ENCODE assay signal across 13 mouse cellular contexts in genomic region chr6:122394160-122394559, GRCm38 (mm10). TPM values are rescaled to one million over a fixed set of nuclear protein-coding genes. Genes with fewer than 3 reads are reported as not detected.
DNase-seq lines count a peak whose midpoint lies in the region; ATAC-seq and TF ChIP-seq lines count a peak whose summit lies in the region.
"Had no signal": no experiment of that assay in that cellular context is flagged by ENCODE, and none has a peak within 500 bp of the region (broad histone marks: within the 10 kb centered on the region; RNA-seq: fewer than 3 reads in every experiment).

No protein-coding gene starts in this region.

- no peak for TF ChIP-seq RAD21 in MEL (IDR thresholded peaks at IDR 0.05; ENCODE audit: low read depth, low read length)

- WGBS in hindbrain, embryonic 10.5 days = 85% methylated on average over 5 of the region's 5 CpGs
- WGBS in hindbrain, embryonic 16.5 days = 89% methylated on average over 5 of the region's 5 CpGs
- 18% methylated on average over 5 of the region's 5 CpGs for WGBS in liver, embryonic 15.5 days (ENCODE audit: insufficient replicate concordance)
- 78% methylated on average over 5 of the region's 5 CpGs for WGBS in cerebellum, adult 2 months

- TF ChIP-seq POLR2A in MEL (IDR thresholded peaks at IDR 0.05; ENCODE audit: control insufficient read depth in 1 of 2, insufficient read depth in 1 of 2, low read depth in 1 of 2, low read length in 2 of 2, poor library complexity in 1 of 2) = peak in 1 of 2 experiments; percentile 43; a peak in 1 of 4 replicates
- TF ChIP-seq POLR2A in cerebellum, adult 2 months (IDR thresholded peaks at IDR 0.05; ENCODE audit: borderline replicate concordance, insufficient read depth, low read length) = no peak

- H3K9ac ChIP-seq in hindbrain, embryonic 16.5 days (ENCODE audit: low read depth, low read length) = no peak overlapping the region
- H3K9ac ChIP-seq in MEL (ENCODE audit: control insufficient read depth, low read depth, low read length, poor library complexity, severe bottlenecking) = peak overlapping the region; percentile 75
- H3K9ac ChIP-seq in liver, embryonic 15.5 days = peak overlapping the region; percentile 72

- H3K4me3 ChIP-seq in hindbrain, embryonic 10.5 days = no peak overlapping the region
- no peak overlapping the region for H3K4me3 ChIP-seq in hindbrain, embryonic 16.5 days (ENCODE audit: low read length)
- peak overlapping the region; percentile 58 to 71 for H3K4me3 ChIP-seq in MEL (ENCODE audit: control insufficient read depth in 1 of 2, insufficient read depth in 1 of 2, low read depth in 2 of 2, low read length in 2 of 2)
- peak overlapping the region; percentile 66 for H3K4me3 ChIP-seq in liver, embryonic 15.5 days (replicated peaks)
- H3K4me3 ChIP-seq in cerebellum, adult 2 months (replicated peaks; ENCODE audit: insufficient read depth, low read depth, low read length) = no peak overlapping the region

- ATAC-seq in hindbrain, embryonic 16.5 days = no peak
- peak; percentile 73 for ATAC-seq in common myeloid progenitor, adult 5-6 weeks (replicated peaks; ENCODE audit: low read depth, poor library complexity, severe bottlenecking)
- ATAC-seq in liver, embryonic 15.5 days (ENCODE audit: insufficient read depth) = peak; percentile 90

- H3K36me3 ChIP-seq in hindbrain, embryonic 10.5 days = no peaks in the 10 kb centered on the region
- no peaks in the 10 kb centered on the region for H3K36me3 ChIP-seq in hindbrain, embryonic 16.5 days (ENCODE audit: control insufficient read depth, insufficient read depth, low read length)
- peaks cover 0 to 12% of the 10 kb centered on the region in 2 experiments; a peak in 2 of 4 replicates for H3K36me3 ChIP-seq in MEL (ENCODE audit: control insufficient read depth in 1 of 2, insufficient read depth in 2 of 2, low read length in 2 of 2)
- H3K36me3 ChIP-seq in liver, embryonic 15.5 days (replicated peaks) = peaks cover 2% of the 10 kb centered on the region; the same call in 1 of the 2 replicates

- peaks cover 6% of the 10 kb centered on the region for H3K79me2 ChIP-seq in MEL (ENCODE audit: control insufficient read depth, insufficient read depth, low read length, poor library complexity)

- H3K9me3 ChIP-seq in hindbrain, embryonic 10.5 days = 0 out of 2 replicates have a peak, but pooled peaks cover 5% of the 10 kb centered on the region
- H3K9me3 ChIP-seq in hindbrain, embryonic 16.5 days (ENCODE audit: control insufficient read depth, low read length) = no peaks in the 10 kb centered on the region; the same call in 1 of the 2 replicates
- H3K9me3 ChIP-seq in MEL (replicated peaks; ENCODE audit: insufficient read depth, low read length) = no peaks in the 10 kb centered on the region
- no peaks in the 10 kb centered on the region for H3K9me3 ChIP-seq in liver, embryonic 15.5 days (replicated peaks)

- peaks cover 3% of the 10 kb centered on the region for H3K4me1 ChIP-seq in hindbrain, embryonic 10.5 days (replicated peaks)
- H3K4me1 ChIP-seq in hindbrain, embryonic 16.5 days (ENCODE audit: control insufficient read depth, insufficient read depth, low read depth, low read length) = no peaks in the 10 kb centered on the region
- H3K4me1 ChIP-seq in MEL (ENCODE audit: control insufficient read depth in 1 of 2, insufficient read depth in 2 of 2, low read length in 2 of 2) = peaks cover 8 to 19% of the 10 kb centered on the region in 2 experiments
- peaks cover 72% of the 10 kb centered on the region for H3K4me1 ChIP-seq in liver, embryonic 15.5 days (replicated peaks)
- H3K4me1 ChIP-seq in cerebellum, adult 2 months (ENCODE audit: control insufficient read depth, insufficient read depth, low read length) = no peaks in the 10 kb centered on the region

- 0 out of 2 replicates have a peak overlapping the region, but pooled peaks have one; percentile 40 for H3K27ac ChIP-seq in hindbrain, embryonic 10.5 days
- no peak overlapping the region for H3K27ac ChIP-seq in hindbrain, embryonic 16.5 days (ENCODE audit: low read depth, low read length)
- peak overlapping the region; percentile 98 for H3K27ac ChIP-seq in MEL (ENCODE audit: control insufficient read depth, low read depth, low read length)
- peak overlapping the region; percentile 96 for H3K27ac ChIP-seq in liver, embryonic 15.5 days (replicated peaks)
- H3K27ac ChIP-seq in cerebellum, adult 2 months (ENCODE audit: insufficient read depth, low read length) = no peak overlapping the region

- H3K4me2 ChIP-seq in hindbrain, embryonic 16.5 days (ENCODE audit: low read length) = no peak overlapping the region
- H3K4me2 ChIP-seq in liver, embryonic 15.5 days = peak overlapping the region; percentile 84

- TF ChIP-seq CTCF in MEL (IDR thresholded peaks at IDR 0.05 in 2 of 3, conservative IDR thresholded peaks at IDR 0.05 in 1 of 3; ENCODE audit: control insufficient read depth in 1 of 3, insufficient read depth in 1 of 3, low read depth in 2 of 3, low read length in 3 of 3, poor library complexity in 1 of 3, severe bottlenecking in 1 of 3) = no peak
- TF ChIP-seq CTCF in cerebellum, adult 2 months (IDR thresholded peaks at IDR 0.05; ENCODE audit: borderline replicate concordance, insufficient read depth, low read depth, low read length) = no peak

- peak; percentile 98 to 100 for TF ChIP-seq EP300 in MEL (IDR thresholded peaks at IDR 0.05; ENCODE audit: low read depth in 1 of 2, low read length in 2 of 2)

- H3K27me3 ChIP-seq in hindbrain, embryonic 10.5 days (ENCODE audit: insufficient read depth, poor library complexity, severe bottlenecking) = no peaks in the 10 kb centered on the region
- no peaks in the 10 kb centered on the region for H3K27me3 ChIP-seq in hindbrain, embryonic 16.5 days (replicated peaks; ENCODE audit: control insufficient read depth, insufficient read depth, low read length)
- no peaks in the 10 kb centered on the region for H3K27me3 ChIP-seq in MEL (ENCODE audit: control insufficient read depth in 1 of 2, insufficient read depth in 2 of 2, low read length in 2 of 2)
- H3K27me3 ChIP-seq in liver, embryonic 15.5 days = no peaks in the 10 kb centered on the region
- no peaks in the 10 kb centered on the region for H3K27me3 ChIP-seq in cerebellum, adult 2 months (ENCODE audit: control insufficient read depth, insufficient read depth, low read length)

- no peak for DNase-seq in hindbrain, embryonic 10.5 days (ENCODE audit: low spot score)
- DNase-seq in MEL (ENCODE audit: low read depth, low spot score) = peak; percentile 92
- DNase-seq in frontal cortex, postnatal 10 days (ENCODE audit: low spot score in 2 of 2) = no peak
- no peak for DNase-seq in MN1 (ENCODE audit: low spot score)
- no peak for DNase-seq in cerebellum, adult 2 months
- DNase-seq: heart, adult 11 months; kidney, postnatal 36 days; lung, adult 2 months; right cerebral cortex, postnatal 4 days; thymus, postnatal 25 days had no signal

TF ChIP-seq in MEL, 35 proteins besides CTCF, POLR2A, EP300 and RAD21 (continues in another document):
- peak; percentile 55 for TF ChIP-seq HCFC1 (IDR thresholded peaks at IDR 0.05; ENCODE audit: low read depth, low read length)
- TF ChIP-seq BHLHE40 (IDR thresholded peaks at IDR 0.05; ENCODE audit: borderline replicate concordance, low read depth, low read length) = peak; percentile 87
- peak; percentile 55; the same call in 1 of the 2 replicates for TF ChIP-seq MAFK (IDR thresholded peaks at IDR 0.05; ENCODE audit: borderline replicate concordance, low read depth, low read length)
- no peak for TF ChIP-seq ZKSCAN1 (IDR thresholded peaks at IDR 0.05; ENCODE audit: low read depth, low read length)
- peak; percentile 86 for TF ChIP-seq RCOR1 (IDR thresholded peaks at IDR 0.05; ENCODE audit: low read depth, low read length)
- TF ChIP-seq SMC3 (IDR thresholded peaks at IDR 0.05; ENCODE audit: low read depth, low read length) = no peak
- no peak for TF ChIP-seq ZMIZ1 (IDR thresholded peaks at IDR 0.05; ENCODE audit: low read depth, low read length)
- TF ChIP-seq TCF12 (IDR thresholded peaks at IDR 0.05; ENCODE audit: low read depth, low read length) = peak; percentile 99
- no peak for TF ChIP-seq CHD1 (IDR thresholded peaks at IDR 0.05; ENCODE audit: low read depth, low read length)
- TF ChIP-seq CHD2 (IDR thresholded peaks at IDR 0.05; ENCODE audit: low read length) = peak; percentile 67; the same call in 1 of the 2 replicates
- no peak for TF ChIP-seq USF1 (IDR thresholded peaks at IDR 0.05; ENCODE audit: low read depth, low read length)
- peak; percentile 98 for TF ChIP-seq ETS1 (IDR thresholded peaks at IDR 0.05; ENCODE audit: low read depth, low read length)
- no peak for TF ChIP-seq JUND (IDR thresholded peaks at IDR 0.05; ENCODE audit: low read depth, low read length)
- peak; percentile 93 for TF ChIP-seq TAL1 (IDR thresholded peaks at IDR 0.05; ENCODE audit: low read length)
- TF ChIP-seq MAX (IDR thresholded peaks at IDR 0.05; ENCODE audit: low read length) = peak; percentile 26; the same call in 1 of the 2 replicates
- peak; percentile 80 for TF ChIP-seq MYC (IDR thresholded peaks at IDR 0.05; ENCODE audit: low read depth, low read length)
- peak; percentile 95 for TF ChIP-seq MYB (IDR thresholded peaks at IDR 0.05; ENCODE audit: low read depth, low read length)
- no peak for TF ChIP-seq POLR2AphosphoS5 (IDR thresholded peaks at IDR 0.05; ENCODE audit: borderline replicate concordance, low read depth, low read length)
- peak; percentile 14; the same call in 1 of the 2 replicates for TF ChIP-seq ZC3H11A (IDR thresholded peaks at IDR 0.05; ENCODE audit: low read depth, low read length)
- peak; percentile 78 for TF ChIP-seq POLR2AphosphoS2 (IDR thresholded peaks at IDR 0.05; ENCODE audit: low read length)
- TF ChIP-seq MXI1 (IDR thresholded peaks at IDR 0.05; ENCODE audit: low read depth, low read length) = peak; percentile 45; the same call in 1 of the 2 replicates
- TF ChIP-seq TBP (IDR thresholded peaks at IDR 0.05; ENCODE audit: low read depth, low read length) = peak; percentile 73; the same call in 1 of the 2 replicates
- TF ChIP-seq SIN3A (IDR thresholded peaks at IDR 0.05; ENCODE audit: low read length) = peak; percentile 85
- peak; percentile 49; the same call in 1 of the 2 replicates for TF ChIP-seq ELF1 (IDR thresholded peaks at IDR 0.05; ENCODE audit: low read depth, low read length)

RNA-seq across cellular contexts. Expression of gene Phc1, which starts 53.8 kb away (rescaled TPM):
- 25.9 and 29.7 TPM in 2 replicates for polyA plus RNA-seq in hindbrain, embryonic 10.5 days (2016; fragmentation: Nextera tagmentation; extraction: Ambion mirVana)
- polyA plus RNA-seq in hindbrain, embryonic 16.5 days (2015; fragmentation: Nextera tagmentation; extraction: Ambion mirVana) = 21.1 and 27.2 TPM in 2 replicates
- total RNA-seq in MEL (2012; rRNA removed) = 4.6 and 7.6 TPM in 2 replicates
- polyA plus RNA-seq in MEL (2012; ENCODE audit: insufficient read depth in 1 of 2, insufficient read length in 2 of 2, low read depth in 1 of 2, low replicate concordance in 2 of 2, missing spikeins in 1 of 2) = 10 to 100 TPM in 1 of 2 experiments, not detected in 1; 35.9 TPM
- total RNA-seq in common myeloid progenitor, adult 5-6 weeks (2017) = 8.9 and 13.0 TPM in 2 replicates
- polyA plus RNA-seq in liver, embryonic 15.5 days (2015; fragmentation: Nextera tagmentation; extraction: Ambion mirVana) = 1.3 TPM in 2 replicates
- polyA plus RNA-seq in cerebellum, adult 2 months (2012; rRNA removed) = 48.3 and 55.7 TPM in 2 replicates

Comparison
In these comparisons a context has a peak if more than half of its experiments do, and no peak if none do; other contexts are left out.
1. H3K27ac ChIP-seq: peak in hindbrain, embryonic 10.5 days (single experiment), MEL (single experiment) and liver, embryonic 15.5 days (single experiment); none in hindbrain, embryonic 16.5 days (single experiment) and cerebellum, adult 2 months (single experiment).
2. H3K4me3 ChIP-seq: peak in MEL (2 of 2) and liver, embryonic 15.5 days (single experiment); none in hindbrain, embryonic 10.5 days (single experiment), hindbrain, embryonic 16.5 days (single experiment) and cerebellum, adult 2 months (single experiment).